Mouse (Mus musculus): ENCODE measurements at regions not wholly inside any gene's neighbourhood (a gene's known extent, or its start where the extent isn't known, plus 50 kb on each side); places are given as distances from the start of the nearest gene placed in this dataset.
A peak's percentile ranks its signal among the peaks of the same experiment; 100 is the strongest.

DNA sequence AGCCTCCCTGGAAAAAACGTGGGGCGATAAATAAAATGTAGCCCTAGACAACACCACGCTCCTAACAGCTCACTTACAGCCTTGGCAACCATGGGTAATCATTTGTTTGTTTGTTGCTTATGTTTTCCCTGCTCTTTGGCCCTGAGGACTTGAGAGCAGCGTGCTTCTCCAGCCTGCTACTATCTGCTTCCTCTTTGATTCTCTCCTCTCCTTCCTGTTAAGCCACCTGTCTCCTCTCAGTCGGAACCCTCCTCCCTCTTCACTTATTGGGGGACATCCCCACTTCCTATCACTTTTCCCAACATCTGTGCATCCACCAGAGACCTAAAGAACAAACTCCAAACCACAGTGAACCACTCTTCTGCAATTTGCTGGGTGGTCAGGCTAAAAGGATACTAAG, 362.5 kb upstream of the Smim15 start:
- intact Hi-C loops (cut with DNase I), result no loop called here

GRCm38 (mm10) chr13:107678860-107679259, 365.4 kb upstream of the Smim15 start:
- intact Hi-C loops (cut with DNase I), result no loop called here
- DNase-seq (ENCODE audit: low spot score in 2 of 2), result no peak

More for the DNA sequence above, 362.5 kb upstream of the Smim15 start:
- no peak for DNase-seq (ENCODE audit: low spot score in 2 of 2)

- no peak for DNase-seq (ENCODE audit: low spot score in 2 of 2)
- intact Hi-C loops (cut with DNase I), result no loop called here
These were observed 367.2 kb upstream of the Smim15 start for GRCm38 (mm10) chr13:107677091-107677470.

- no peak for DNase-seq (ENCODE audit: low spot score in 2 of 2)
- intact Hi-C loops (cut with DNase I), result no loop called here
These were observed 367.7 kb upstream of the Smim15 start for GRCm38 (mm10) chr13:107676310-107677090.

DNA sequence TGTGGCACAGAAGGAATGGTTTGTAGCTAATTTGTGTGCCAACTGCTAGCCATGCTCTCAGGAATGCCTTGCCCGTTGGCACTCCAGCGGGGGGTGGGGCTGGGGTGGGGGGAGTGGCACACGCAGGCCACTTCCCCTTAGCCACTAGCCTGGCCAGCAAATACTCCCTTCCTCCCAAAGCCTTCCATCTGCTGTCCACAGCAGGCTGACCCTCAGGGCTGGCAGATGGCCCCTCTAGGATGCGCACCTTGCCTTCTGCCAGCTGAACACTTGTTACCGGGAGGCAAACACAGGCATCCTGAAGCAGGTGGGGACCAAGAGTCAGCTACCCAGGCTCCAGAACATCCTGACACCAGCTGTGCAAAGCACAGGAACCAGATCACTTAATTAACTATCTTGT, 372.1 kb upstream of the Smim15 start:
- no peak for DNase-seq (ENCODE audit: low spot score in 2 of 2)
- intact Hi-C loops (cut with DNase I), result no loop called here

DNA sequence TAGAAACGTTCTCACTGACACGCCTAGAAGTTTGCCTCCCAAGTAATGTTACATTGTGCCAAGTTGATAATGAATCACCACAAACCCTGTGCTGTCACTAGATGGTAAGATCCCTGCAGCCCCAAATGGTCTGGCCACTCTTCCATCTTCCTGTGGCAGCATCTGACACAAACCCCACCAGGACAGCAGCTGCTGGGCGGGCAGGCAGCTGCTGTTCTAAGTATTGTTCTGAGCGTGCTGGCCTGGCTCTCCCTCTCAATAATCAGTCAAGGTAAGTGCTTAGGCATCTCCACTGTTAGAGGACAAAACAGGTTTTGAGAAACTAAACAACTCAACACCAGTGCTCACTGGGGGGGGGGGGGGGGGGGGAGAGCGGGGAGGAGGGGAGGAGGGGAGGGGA, 375.7 kb upstream of the Smim15 start:
- no peak for DNase-seq (ENCODE audit: low spot score in 2 of 2)
- intact Hi-C loops (cut with DNase I), result no loop called here

GRCm38 (mm10) chr13:107665775-107666174, 378.5 kb upstream of the Smim15 start:
- intact Hi-C loops (cut with DNase I), result no loop called here
- no peak for DNase-seq (ENCODE audit: low spot score in 2 of 2)

GRCm38 (mm10) chr13:107664197-107664596, 380.0 kb upstream of the Smim15 start:
- intact Hi-C loops (cut with DNase I), result no loop called here
- no peak for DNase-seq (ENCODE audit: low spot score in 2 of 2)

DNA sequence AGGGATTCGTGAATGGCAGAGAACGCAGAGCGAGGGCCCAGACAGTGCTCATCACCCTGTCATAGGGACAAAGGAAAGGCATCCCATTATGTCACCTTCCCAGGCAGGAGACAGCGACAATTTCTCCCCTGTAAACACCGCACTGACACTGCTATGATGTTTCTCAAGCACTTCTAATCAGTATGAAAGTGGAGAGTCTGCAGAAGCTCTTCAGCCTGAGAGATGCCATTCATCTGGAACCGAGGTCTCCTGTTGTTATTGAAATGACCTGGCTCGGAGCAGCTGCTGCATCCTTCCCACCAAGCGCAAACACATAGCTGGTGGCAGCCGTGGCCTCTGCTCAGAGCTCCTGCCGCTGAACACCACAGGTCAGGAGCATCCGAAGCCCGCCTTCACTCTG, 380.5 kb upstream of the Smim15 start:
- intact Hi-C loops (cut with DNase I), result no loop called here
- DNase-seq (ENCODE audit: low spot score in 2 of 2), result no peak

- intact Hi-C loops (cut with DNase I), result no loop called here
- DNase-seq (ENCODE audit: low spot score in 2 of 2), result no peak
These were observed 382.8 kb upstream of the Smim15 start for GRCm38 (mm10) chr13:107661414-107661813.

DNA sequence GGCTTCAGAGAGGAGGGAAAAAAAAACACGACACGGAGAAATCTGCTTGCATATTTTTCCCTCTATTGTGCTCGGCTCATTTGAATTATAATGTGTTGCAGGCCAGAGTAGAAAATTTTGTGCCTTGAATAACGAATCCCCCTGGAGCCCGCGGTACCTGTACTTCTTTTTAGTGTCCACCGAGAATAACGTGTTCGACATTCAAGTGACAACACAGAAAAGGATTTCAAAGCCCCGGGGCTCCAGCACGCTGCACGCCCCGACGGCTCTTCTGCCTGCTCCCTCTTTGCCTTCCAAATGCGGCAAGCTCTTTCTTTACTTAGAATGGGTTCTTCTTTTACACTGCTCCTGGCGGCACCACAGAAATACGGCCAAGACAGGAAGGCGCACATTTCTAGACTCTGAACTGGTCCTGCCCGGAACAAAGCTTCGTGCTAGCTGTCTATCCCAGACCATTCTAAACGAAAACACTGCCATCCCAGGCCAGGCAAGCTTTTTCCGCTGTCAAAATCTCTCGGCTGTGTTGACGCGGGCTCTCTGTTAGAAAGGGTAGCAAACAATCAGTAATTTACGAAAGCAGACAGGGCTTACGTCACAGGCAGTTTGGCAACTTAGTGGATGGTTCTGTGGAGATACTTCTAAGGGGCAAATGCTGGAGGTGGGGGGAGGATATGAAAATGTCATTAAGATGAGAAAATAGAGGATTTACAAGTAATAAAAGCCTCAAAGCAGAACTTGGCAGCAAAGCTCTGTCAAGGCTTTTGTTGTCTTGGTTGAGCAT, 398.2 kb upstream of the Smim15 start:
- intact Hi-C loops (cut with DNase I), result loop anchor here (10.0 kb wide), 1 partner anchor 181 kb away; no protein-coding TSS in a partner anchor

DNA sequence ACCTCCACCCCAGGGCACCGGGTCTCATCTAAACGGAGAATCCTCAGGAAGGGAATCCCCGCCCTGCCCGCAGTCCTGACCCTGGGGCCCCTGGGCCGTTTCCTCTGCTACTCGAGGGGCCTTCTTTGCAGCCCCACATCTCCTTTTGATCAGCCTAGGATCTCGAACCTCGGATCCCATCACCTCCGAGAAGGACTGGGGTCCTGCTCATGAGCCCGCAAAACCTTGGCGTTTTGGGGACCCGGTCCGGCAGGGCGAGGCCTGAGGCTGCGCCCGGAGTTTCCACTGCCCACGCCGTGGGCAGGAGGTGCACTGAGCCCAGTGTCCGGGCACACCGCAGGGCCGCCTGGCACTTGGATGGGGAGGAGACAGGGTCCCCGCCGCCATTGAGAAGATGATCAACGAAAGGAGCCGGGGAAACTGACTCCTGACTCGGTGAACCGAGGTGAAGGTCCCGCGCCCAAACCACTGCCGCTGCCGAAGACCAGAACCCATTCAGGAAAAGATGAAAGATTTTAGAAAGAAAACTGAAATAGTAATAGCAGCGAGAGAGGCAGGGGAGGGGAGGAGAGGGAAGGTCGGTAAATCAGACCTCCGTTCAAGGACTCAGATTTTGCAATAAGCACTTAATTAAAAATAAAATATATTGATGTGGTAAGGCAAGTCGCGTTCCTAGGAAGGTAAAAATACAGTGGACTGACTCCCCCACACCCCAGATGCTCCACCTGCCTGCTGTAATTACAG, 399.0 kb upstream of the Smim15 start:
- peak in 1 of 2 experiments; percentile 13 for DNase-seq (ENCODE audit: low spot score in 2 of 2)
- intact Hi-C loops (cut with DNase I), result loop anchor here (10.0 kb wide), 1 partner anchor 180 kb away; no protein-coding TSS in a partner anchor

More for the DNA sequence above, 398.2 kb upstream of the Smim15 start:
- DNase-seq (ENCODE audit: low spot score in 2 of 2), result peak; percentile 29 to 33

DNA sequence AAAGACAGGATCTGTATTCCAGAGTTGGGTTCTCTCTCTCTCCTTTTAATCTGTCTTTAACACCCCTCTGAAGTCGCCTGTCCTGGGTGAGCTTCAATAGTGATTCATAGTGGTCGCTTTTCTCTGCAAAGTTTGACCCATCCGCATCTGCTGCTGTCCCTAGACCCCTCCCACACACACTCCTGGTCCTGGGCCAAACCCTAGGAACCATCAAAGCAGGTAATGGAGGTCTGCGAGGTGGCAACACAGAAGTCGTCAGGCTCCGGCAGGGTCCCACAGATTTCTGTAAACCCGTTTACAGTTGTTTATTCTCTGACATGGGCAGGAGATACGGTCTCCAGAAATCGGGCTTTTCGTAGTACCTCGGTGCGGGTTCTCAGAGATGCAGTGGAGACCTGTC, 399.5 kb upstream of the Smim15 start:
- no peak for DNase-seq (ENCODE audit: low spot score in 2 of 2)
- intact Hi-C loops (cut with DNase I), result loop anchor here (10.0 kb wide), 1 partner anchor 180 kb away; no protein-coding TSS in a partner anchor

- intact Hi-C loops (cut with DNase I), result loop anchor here (10.0 kb wide), 1 partner anchor 177 kb away; no protein-coding TSS in a partner anchor
These were observed 402.2 kb upstream of the Smim15 start for GRCm38 (mm10) chr13:107641926-107642657.

GRCm38 (mm10) chr13:107639620-107640019, 404.6 kb upstream of the Smim15 start:
- intact Hi-C loops (cut with DNase I), result loop anchor here (10.0 kb wide), 1 partner anchor 175 kb away; no protein-coding TSS in a partner anchor
- no peak for DNase-seq (ENCODE audit: low spot score in 2 of 2)

More at GRCm38 (mm10) chr13:107641926-107642657, 402.2 kb upstream of the Smim15 start:
- peak; percentile 47 to 49 for DNase-seq (ENCODE audit: low spot score in 2 of 2)

GRCm38 (mm10) chr13:107637269-107637668, 407.0 kb upstream of the Smim15 start:
- intact Hi-C loops (cut with DNase I), result no loop called here
- DNase-seq (ENCODE audit: low spot score in 2 of 2), result no peak

- intact Hi-C loops (cut with DNase I), result no loop called here
- no peak for DNase-seq (ENCODE audit: low spot score in 2 of 2)
These were observed 409.1 kb upstream of the Smim15 start for GRCm38 (mm10) chr13:107635114-107635513.

- intact Hi-C loops (cut with DNase I), result no loop called here
- DNase-seq (ENCODE audit: low spot score in 2 of 2), result no peak
These were observed 417.2 kb upstream of the Smim15 start for GRCm38 (mm10) chr13:107627073-107627472.

DNA sequence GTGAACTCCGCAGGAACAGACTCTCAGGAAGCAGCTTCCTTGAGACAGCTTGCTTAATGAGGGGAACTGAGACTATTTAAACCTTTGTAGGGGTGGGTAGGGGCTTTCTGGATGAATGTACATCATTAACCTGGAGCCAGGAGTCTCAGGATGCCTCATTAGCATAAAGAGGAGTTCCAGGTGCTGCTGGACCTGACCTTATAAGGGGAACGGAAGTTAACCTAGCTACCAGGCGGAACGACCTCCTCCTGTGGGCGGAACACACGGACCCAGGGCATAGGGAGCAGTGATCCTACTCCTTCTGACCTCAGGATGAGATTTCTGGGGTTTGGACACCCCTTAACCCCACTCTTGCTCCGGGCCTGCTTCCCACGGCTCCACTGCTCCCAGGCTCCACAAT, 417.6 kb upstream of the Smim15 start:
- intact Hi-C loops (cut with DNase I), result no loop called here
- DNase-seq (ENCODE audit: low spot score in 2 of 2), result no peak

All from left cerebral cortex, postnatal 36 days (tissue).